Mouse (Mus musculus) adrenal gland, postnatal 36 days (tissue): ENCODE data around the gene Mcf2l. TPM values are rescaled to one million over a fixed set of nuclear protein-coding genes. Genes with fewer than 3 reads are reported as not detected.
A peak's percentile ranks its signal among the peaks of the same experiment; 100 is the strongest.

Source experiments
- DNase-seq, 2 experiments: peaks; one replicate each; pipeline ENCODE4 v3.0.0; 2021; ENCODE audit warnings: mixed read lengths in 1 of 2
- long read RNA-seq, 2 experiments: library from polyadenylated mRNA; stranded (forward); transcript quantifications; one replicate each; pipeline ENCODE4 v2.0.0; 2021; ENCODE audit warnings: borderline sequencing depth in 2 of 2
- total RNA-seq, 2 experiments: library from RNA; stranded (reverse); gene quantifications; 2 replicates each; pipeline ENCODE4 v1.2.3; 2021

Mcf2l gene
- total RNA-seq = 10 to 100 TPM; 13.1 to 36.9 TPM
- long read RNA-seq, experiment 1, partial matches to known transcripts = 0 of 3 reads
- long read RNA-seq, experiment 1, other reads (novel, unspliced or antisense) = 3 of 3 reads
- long read RNA-seq, experiment 2, partial matches to known transcripts = 1 of 2 reads
- long read RNA-seq, experiment 2, other reads (novel, unspliced or antisense) = 1 of 2 reads

GRCm38 (mm10) chr8:12873357-12874046 is at the start of gene Mcf2l:
TSS of gene Mcf2l (plus strand) at chr8:12873806.
- peak; percentile 60 to 73 for DNase-seq

GRCm38 (mm10) chr8:12824562-12824961 is 49.0 kb upstream of the Mcf2l start:
- no peak for DNase-seq

- DNase-seq = no peak
Measured at GRCm38 (mm10) chr8:12825236-12825635, 48.4 kb upstream of the Mcf2l start.

GRCm38 (mm10) chr8:12825686-12826237 is 47.8 kb upstream of the Mcf2l start:
- DNase-seq = no peak

GRCm38 (mm10) chr8:12827124-12827523 is 46.5 kb upstream of the Mcf2l start:
- peak in 1 of 2 experiments; percentile 15 for DNase-seq

- no peak for DNase-seq
Measured at GRCm38 (mm10) chr8:12828298-12828697, 45.3 kb upstream of the Mcf2l start.

GRCm38 (mm10) chr8:12829381-12829780 is 44.2 kb upstream of the Mcf2l start:
- no peak for DNase-seq

- DNase-seq = no peak
Measured at GRCm38 (mm10) chr8:12831659-12832589, 41.7 kb upstream of the Mcf2l start.

GRCm38 (mm10) chr8:12833616-12834015 is 40.0 kb upstream of the Mcf2l start:
- no peak for DNase-seq

- no peak for DNase-seq
Measured at GRCm38 (mm10) chr8:12840834-12841233, 32.8 kb upstream of the Mcf2l start.

- DNase-seq = no peak
Measured at GRCm38 (mm10) chr8:12842342-12842995, 31.1 kb upstream of the Mcf2l start.

GRCm38 (mm10) chr8:12844347-12844950 is 29.2 kb upstream of the Mcf2l start:
- no peak for DNase-seq

GRCm38 (mm10) chr8:12846447-12846846 is 27.2 kb upstream of the Mcf2l start:
- no peak for DNase-seq

- no peak for DNase-seq
Measured at GRCm38 (mm10) chr8:12851241-12851640, 22.4 kb upstream of the Mcf2l start.

GRCm38 (mm10) chr8:12856038-12856437 is 17.6 kb upstream of the Mcf2l start:
- DNase-seq = peak in 1 of 2 experiments; percentile 14

GRCm38 (mm10) chr8:12863061-12863460 is 10.5 kb upstream of the Mcf2l start:
- no peak for DNase-seq

- DNase-seq = no peak
Measured at GRCm38 (mm10) chr8:12863608-12864007, 10.0 kb upstream of the Mcf2l start.

GRCm38 (mm10) chr8:12865790-12866189 is 7.8 kb upstream of the Mcf2l start:
- no peak for DNase-seq

- no peak for DNase-seq
Measured at GRCm38 (mm10) chr8:12869661-12870060, 3.9 kb upstream of the Mcf2l start.

- no peak for DNase-seq
Measured at GRCm38 (mm10) chr8:12870656-12871055, 3.0 kb upstream of the Mcf2l start.

- no peak for DNase-seq
Measured at GRCm38 (mm10) chr8:12871461-12871860, 2.1 kb upstream of the Mcf2l start.

- DNase-seq = no peak
Measured at GRCm38 (mm10) chr8:12872983-12873356, 636 bp upstream of the Mcf2l start.
